In genomic region chr9:106645684-106646271, GRCm38 (mm10) we compare ENCODE assay signal across 31 mouse cellular contexts. TPM values are rescaled to one million over a fixed set of nuclear protein-coding genes. Genes with fewer than 3 reads are reported as not detected.
"Had no signal": no experiment of that assay in that cellular context is flagged by ENCODE, and none has a peak within 500 bp of the region (broad histone marks: within the 10 kb centered on the region; RNA-seq: fewer than 3 reads in every experiment).

No protein-coding gene starts in this region.

- H3K4me1 ChIP-seq: limb, embryonic 10.5 days; limb, embryonic 13.5 days; liver, embryonic 12.5 days; lung, embryonic 15.5 days; midbrain, embryonic 13.5 days; neural tube, embryonic 13.5 days had no signal

- H3K36me3 ChIP-seq: limb, embryonic 10.5 days; limb, embryonic 13.5 days; liver, embryonic 12.5 days; liver, embryonic 15.5 days; lung, embryonic 15.5 days; neural tube, embryonic 13.5 days had no signal

- H3K4me2 ChIP-seq: limb, embryonic 13.5 days; liver, embryonic 12.5 days; liver, embryonic 15.5 days; lung, embryonic 15.5 days; midbrain, embryonic 13.5 days; neural tube, embryonic 13.5 days had no signal

- H3K9ac ChIP-seq: limb, embryonic 13.5 days; liver, embryonic 12.5 days; liver, embryonic 15.5 days; lung, embryonic 15.5 days; midbrain, embryonic 13.5 days; neural tube, embryonic 13.5 days had no signal

- ATAC-seq: liver, embryonic 12.5 days; midbrain, embryonic 13.5 days; midbrain, embryonic 16.5 days had no signal

- DNase-seq: kidney, postnatal 25 days; liver; lung, adult 18-20 months; lung, postnatal 10 days; lung, postnatal 36 days; retina, postnatal 1 day; thymus, adult 18-20 months; thymus, postnatal 36 days had no signal

- H3K9me3 ChIP-seq: limb, embryonic 10.5 days; limb, embryonic 13.5 days; liver, embryonic 12.5 days; liver, embryonic 15.5 days; lung, embryonic 15.5 days; megakaryocyte, embryonic 14.5 days; midbrain, embryonic 10.5 days; midbrain, embryonic 13.5 days; neural tube, embryonic 13.5 days had no signal

- H3K4me3 ChIP-seq: limb, embryonic 10.5 days; limb, embryonic 13.5 days; liver, embryonic 12.5 days; liver, embryonic 15.5 days; lung, embryonic 15.5 days; megakaryocyte, embryonic 14.5 days; midbrain, embryonic 10.5 days; midbrain, embryonic 13.5 days; myocyte; neural tube, embryonic 13.5 days had no signal

- H3K27ac ChIP-seq: kidney, postnatal 0 days; limb, embryonic 10.5 days; limb, embryonic 13.5 days; liver, embryonic 12.5 days; liver, embryonic 15.5 days; lung, embryonic 15.5 days; midbrain, embryonic 10.5 days; midbrain, embryonic 13.5 days; neural tube, embryonic 13.5 days had no signal

- H3K27me3 ChIP-seq: liver, embryonic 15.5 days; midbrain, embryonic 13.5 days; neural tube, embryonic 13.5 days had no signal

RNA-seq across cellular contexts. Expression of gene Grm2, which starts 10.1 kb away (rescaled TPM):
- total RNA-seq: monocyte, adult 5-6 weeks; neutrophil, adult 5-6 weeks had no signal
- polyA plus RNA-seq: kidney, embryonic 14.5 days; kidney, postnatal 0 days; limb, embryonic 10.5 days; limb, embryonic 13.5 days; liver, embryonic 12.5 days; liver, embryonic 15.5 days; myocyte; spleen, adult 2 months; urinary bladder, adult 2 months had no signal

RNA-seq across cellular contexts. Expression of gene Iqcf6, which starts 19.4 kb away (rescaled TPM):
- total RNA-seq: layer of hippocampus, postnatal 25 days; left cerebral cortex, adult 8-10 months; left cerebral cortex, postnatal 14 days; monocyte, adult 5-6 weeks; neutrophil, adult 5-6 weeks had no signal
- polyA plus RNA-seq: kidney, embryonic 14.5 days; kidney, postnatal 0 days; large intestine, adult 2 months; limb, embryonic 10.5 days; limb, embryonic 13.5 days; liver, embryonic 12.5 days; liver, embryonic 15.5 days; lung, embryonic 15.5 days; midbrain, embryonic 10.5 days; midbrain, embryonic 13.5 days; midbrain, embryonic 16.5 days; myocyte; neural tube, embryonic 13.5 days; small intestine, adult 2 months; spleen, adult 2 months; stomach, embryonic 16.5 days; urinary bladder, adult 2 months had no signal
